Mouse (Mus musculus) kidney, adult 2 months (tissue): ENCODE measurements at regions not wholly inside any gene's neighbourhood (a gene's known extent, or its start where the extent isn't known, plus 50 kb on each side); places are given as distances from the start of the nearest gene placed in this dataset.

Source experiments
- CTCF ChIP-seq: fragments of 200-500 bp; conservative IDR thresholded peaks from 2 replicates; pipeline ENCODE4 v1.5.1; 2011; ENCODE audit warnings: low read depth, mild to moderate bottlenecking, control low read depth, low read length, moderate library complexity, mixed read lengths; ENCODE audit not compliant: insufficient read depth, insufficient read length
- POLR2A ChIP-seq: fragments of 200-500 bp; IDR thresholded peaks from one replicate; pipeline ENCODE4 v1.6.1; 2011; ENCODE audit warnings: low read depth, low read length, control low read depth

- TF ChIP-seq CTCF (no peak), POLR2A (no peak)
These were observed 273.7 kb downstream of the Cd83 start for GRCm38 (mm10) chr13:44058277-44058676.
